Mouse (Mus musculus) adrenal gland, postnatal 36 days (tissue): ENCODE data around the gene Cnfn. TPM values are rescaled to one million over a fixed set of nuclear protein-coding genes. Genes with fewer than 3 reads are reported as not detected.
"Not testable (repeated sequence)": the region's sequence is repeated elsewhere in the genome, so short reads cannot be mapped to it uniquely, and the experiment has no call there.

Experiments
- DNase-seq, 2 experiments: peaks; one replicate each; pipeline ENCODE4 v3.0.0; 2021; ENCODE audit warnings: mixed read lengths in 1 of 2
- total RNA-seq, 2 experiments: library from RNA; stranded (reverse); gene quantifications; 2 replicates each; pipeline ENCODE4 v1.2.3; 2021

The Cnfn gene
- total RNA-seq, 2 experiments from 2014 or later, result not detected

- DNase-seq, result no peak
These were observed 3.4 kb downstream of the Cnfn start for GRCm38 (mm10) chr7:25365937-25366625.

- DNase-seq, result no peak
These were observed 5.9 kb downstream of the Cnfn start for GRCm38 (mm10) chr7:25363632-25364031.

- peak; percentile 65 to 68 for DNase-seq
These were observed 6.4 kb downstream of the Cnfn start for GRCm38 (mm10) chr7:25363151-25363550.

GRCm38 (mm10) chr7:25358721-25359206 is 10.8 kb downstream of the Cnfn start:
- DNase-seq, result no peak

DNA sequence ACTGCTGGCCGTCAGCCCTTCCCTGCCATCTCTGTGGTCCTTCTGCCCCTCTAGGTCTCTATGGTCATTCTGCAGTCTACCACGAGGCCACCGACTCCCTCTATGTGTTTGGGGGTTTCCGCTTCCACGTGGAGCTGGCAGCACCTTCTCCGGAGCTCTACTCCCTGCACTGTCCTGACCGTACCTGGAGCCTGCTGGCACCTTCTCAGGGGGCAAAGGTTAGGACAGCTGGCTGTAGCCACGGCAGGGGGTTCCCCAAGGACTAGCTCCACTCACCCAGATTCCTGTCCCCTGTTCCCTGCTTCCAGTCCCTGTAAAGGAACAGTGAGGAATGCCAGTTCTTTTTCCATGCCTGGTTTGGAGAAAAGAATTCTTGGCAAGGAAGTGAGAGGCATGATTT is 20.7 kb downstream of the Cnfn start:
- DNase-seq, result no peak

DNA sequence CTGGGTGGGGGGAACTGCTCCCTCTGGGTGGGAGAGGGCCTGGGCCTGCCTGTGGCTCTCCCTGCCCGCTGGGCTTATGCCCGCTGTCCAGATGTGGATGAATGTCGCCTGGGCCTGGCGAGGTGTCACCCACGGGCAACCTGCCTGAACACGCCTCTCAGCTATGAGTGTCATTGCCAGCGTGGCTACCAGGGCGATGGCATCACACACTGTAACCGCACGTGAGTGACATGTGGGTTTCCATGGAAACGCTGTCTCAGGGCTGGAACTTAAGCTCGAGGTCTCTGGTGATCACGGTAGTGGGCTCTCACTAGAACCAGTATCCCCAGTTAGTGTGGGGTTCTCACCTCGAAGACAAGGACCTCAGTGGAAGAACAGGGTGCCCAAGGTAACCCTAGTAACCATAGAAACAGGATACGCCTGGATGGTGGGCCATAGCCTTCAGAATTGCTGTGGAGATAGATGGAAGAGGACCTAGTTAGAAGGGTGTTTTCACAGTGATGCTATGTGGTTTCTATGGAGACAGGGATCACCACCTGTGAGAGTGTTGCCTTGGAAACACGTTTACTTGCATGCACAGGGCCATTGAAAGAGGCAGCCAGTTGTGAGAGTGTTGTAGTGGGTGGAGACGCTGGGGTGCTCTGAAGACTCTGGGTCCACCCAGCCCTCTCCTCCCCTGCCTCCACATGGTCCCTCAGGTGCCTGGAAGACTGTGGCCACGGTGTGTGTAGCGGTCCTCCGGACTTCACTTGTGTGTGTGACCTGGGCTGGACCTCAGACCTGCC is 28.3 kb downstream of the Cnfn start:
- no peak for DNase-seq

- DNase-seq, result no peak
These were observed 30.2 kb downstream of the Cnfn start for GRCm38 (mm10) chr7:25339329-25339728.

DNA sequence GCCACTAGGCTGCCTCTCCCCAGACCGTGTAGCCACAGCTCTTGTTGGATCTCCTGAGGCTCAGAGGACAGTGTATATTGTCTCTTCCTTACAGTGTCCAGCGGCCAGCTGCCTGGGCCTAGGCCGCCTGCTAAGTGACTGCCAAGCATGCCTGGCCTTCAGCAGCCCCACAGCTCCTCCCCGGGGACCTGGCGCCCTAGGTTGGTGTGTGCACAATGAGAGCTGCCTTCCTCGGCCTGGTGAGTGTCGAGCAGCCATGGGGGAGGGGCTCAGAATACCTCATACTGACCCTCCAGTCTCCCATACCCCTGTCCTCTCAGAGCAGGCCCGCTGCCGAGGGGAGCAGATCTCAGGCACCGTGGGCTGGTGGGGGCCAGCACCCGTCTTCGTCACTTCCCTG is 35.1 kb downstream of the Cnfn start:
- peak in 1 of 2 experiments; percentile 18 for DNase-seq

DNA sequence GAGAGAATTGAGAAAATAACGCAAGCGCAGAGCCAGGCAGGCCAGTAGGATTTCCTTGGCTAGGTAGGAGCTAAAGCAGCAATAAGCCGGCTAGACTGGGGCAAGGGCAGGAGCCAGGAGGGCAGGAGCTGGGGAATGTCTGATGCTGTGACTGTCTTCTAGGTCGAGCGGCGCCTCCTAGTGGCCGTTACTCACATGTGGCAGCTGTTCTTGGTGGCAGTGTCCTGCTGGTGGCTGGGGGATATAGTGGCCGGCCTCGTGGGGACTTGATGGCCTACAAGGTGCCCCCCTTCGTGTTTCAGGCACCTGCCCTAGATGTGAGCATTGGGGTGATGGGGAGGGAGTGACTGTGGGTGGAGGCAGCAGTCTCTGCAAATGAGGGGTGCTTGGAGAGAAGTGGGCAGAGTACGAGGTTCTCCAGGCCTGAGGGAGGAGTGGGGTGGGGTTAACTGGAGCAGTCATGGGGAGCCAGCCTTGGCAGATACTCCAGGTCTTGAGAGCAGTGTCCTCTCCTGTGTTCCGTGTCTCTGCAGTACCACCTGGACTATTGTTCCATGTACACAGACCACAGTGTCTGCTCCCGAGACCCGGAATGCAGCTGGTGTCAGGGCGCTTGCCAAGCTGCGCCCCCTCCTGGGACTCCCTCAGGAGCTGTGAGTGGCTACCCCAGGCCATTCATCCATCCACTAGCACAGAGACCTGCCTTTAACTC is 35.8 kb downstream of the Cnfn start:
- DNase-seq, result peak; percentile 77 to 80

DNA sequence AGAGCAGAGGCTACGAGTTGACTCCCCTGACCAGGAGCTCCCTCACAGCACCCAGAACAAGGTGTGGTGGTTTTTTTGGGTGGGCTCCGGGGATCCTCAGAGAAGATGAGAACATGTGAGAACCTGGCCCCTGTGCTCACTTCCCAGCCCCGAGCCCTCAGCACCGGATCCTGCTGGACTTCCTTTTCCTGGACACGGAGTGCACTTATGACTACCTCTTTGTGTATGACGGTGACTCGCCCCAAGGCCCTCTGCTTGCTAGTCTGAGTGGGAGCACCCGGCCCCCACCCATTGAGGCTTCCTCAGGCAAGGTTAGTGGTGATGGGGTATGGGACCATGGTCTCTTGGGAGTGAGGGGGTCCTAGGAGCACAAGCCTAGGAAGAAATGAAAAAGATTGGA is 43.3 kb downstream of the Cnfn start:
- peak in 1 of 2 experiments; percentile 30 for DNase-seq

- DNase-seq, result not testable (repeated sequence)
These were observed 44.1 kb downstream of the Cnfn start for GRCm38 (mm10) chr7:25325431-25325830.

- DNase-seq, result peak; percentile 55 to 75
These were observed 46.3 kb downstream of the Cnfn start for GRCm38 (mm10) chr7:25323219-25323618.

GRCm38 (mm10) chr7:25322058-25322484 is 47.5 kb downstream of the Cnfn start:
- DNase-seq, result peak; percentile 56 to 59

Other genes starting within 250 kb of the Cnfn start
- gene Pou2f2, start 190.0 kb downstream of the Cnfn start, total RNA-seq, result 1 to 10 TPM in 1 of 2 experiments, under 1 TPM in 1; 0.86 to 1.3 TPM
- gene Dedd2, start 149.1 kb downstream of the Cnfn start, total RNA-seq, result 10 to 100 TPM; 16.7 to 17.7 TPM
- gene Zfp526, start 148.3 kb downstream of the Cnfn start, total RNA-seq, result 1 to 10 TPM; 9.3 to 9.4 TPM
- gene Gsk3a, start 131.9 kb downstream of the Cnfn start, total RNA-seq, result 10 to 100 TPM; 93.3 to 96.7 TPM
- 10 to 100 TPM; 25.4 to 40.9 TPM for gene Erf, start 119.0 kb downstream of the Cnfn start, total RNA-seq
- 100 to 1,000 TPM in 1 of 2 experiments, 10 to 100 TPM in 1; 94.8 to 116 TPM for gene Cic, start 102.0 kb downstream of the Cnfn start, total RNA-seq
- 10 to 100 TPM; 32.7 to 34.0 TPM for gene Pafah1b3, start 71.7 kb downstream of the Cnfn start, total RNA-seq
- gene Prr19, start 68.3 kb downstream of the Cnfn start, total RNA-seq, result not detected
- 1 to 10 TPM; 1.5 to 1.6 TPM for gene Tmem145, start 63.6 kb downstream of the Cnfn start, total RNA-seq
- gene Megf8, start 52.6 kb downstream of the Cnfn start, total RNA-seq, result 10 to 100 TPM; 43.7 to 51.3 TPM
- 100 to 1,000 TPM; 342 to 355 TPM for gene Lipe, start 29.0 kb upstream of the Cnfn start, total RNA-seq
- gene Cxcl17, start 43.2 kb upstream of the Cnfn start, total RNA-seq, result not detected
- gene Ceacam1, start 107.9 kb upstream of the Cnfn start, total RNA-seq, result 10 to 100 TPM in 1 of 2 experiments, 1 to 10 TPM in 1; 9.6 to 19.9 TPM
- 1 to 10 TPM; 1.4 to 2.4 TPM for gene Ceacam2, start 170.1 kb upstream of the Cnfn start, total RNA-seq
- not detected for gene Erich4, start 246.2 kb upstream of the Cnfn start, total RNA-seq
- 10 to 100 TPM; 22.1 to 25.3 TPM for gene Dmac2, start 249.7 kb upstream of the Cnfn start, total RNA-seq